Mouse (Mus musculus) hindbrain, embryonic 10.5 days (tissue): Measurements from ENCODE around the gene Mapkap1. TPM values are rescaled to one million over a fixed set of nuclear protein-coding genes. Genes with fewer than 3 reads are reported as not detected.

Source experiments
- DNase-seq: peaks from one replicate; pipeline ENCODE4 v3.0.0-alpha.2; 2017; ENCODE audit warnings: low spot score
- H3K27ac ChIP-seq: fragments of 300-500 bp; sonication (generic); 2 replicates; pipeline ENCODE4 v1.5.1; 2016; ENCODE audit warnings: mild to moderate bottlenecking, moderate library complexity
- H3K27me3 ChIP-seq: fragments of 300-500 bp; sonication (generic); 2 replicates; pipeline ENCODE4 v1.6.1; 2016; ENCODE audit warnings: mild to moderate bottlenecking; ENCODE audit not compliant: poor library complexity, insufficient read depth, severe bottlenecking
- H3K36me3 ChIP-seq: fragments of 300-500 bp; sonication (generic); 2 replicates; pipeline ENCODE4 v1.6.1; 2016; ENCODE audit warnings: mild to moderate bottlenecking, moderate library complexity
- H3K4me1 ChIP-seq: fragments of 300-500 bp; sonication (generic); replicated peaks from 2 replicates; pipeline ENCODE4 v1.6.1; 2016; ENCODE audit warnings: mild to moderate bottlenecking
- H3K4me3 ChIP-seq: fragments of 300-500 bp; sonication (generic); 2 replicates; pipeline ENCODE4 v1.5.1; 2016; ENCODE audit warnings: mild to moderate bottlenecking, moderate library complexity
- H3K9me3 ChIP-seq: fragments of 300-500 bp; sonication (generic); 2 replicates; pipeline ENCODE4 v1.6.1; 2016; ENCODE audit warnings: mild to moderate bottlenecking, moderate library complexity
- WGBS: fragments of 180-500 bp; shearing (Covaris S2); methylation state at CpG from one replicate; pipeline ENCODE4 v1.1.7; 2016; 5-methylcytosine and 5-hydroxymethylcytosine counted together
- polyA plus RNA-seq: library from polyadenylated mRNA; unstranded; fragments of >200 nt; fragmentation: Nextera tagmentation; extraction: Ambion mirVana; gene quantifications from 2 replicates; pipeline ENCODE4 v1.2.1, GENCODE M21; 2016

Gene Mapkap1
- polyA plus RNA-seq, 1 experiment from 2014 or later, result 105 TPM

- Histone ChIP-seq H3K9me3 (no peaks in the 10 kb centered on the region), H3K4me1 (peaks cover 47% of the 10 kb centered on the region), H3K27me3 (peaks cover 19% of the 10 kb centered on the region), H3K36me3 (no peaks in the 10 kb centered on the region), H3K4me3 (no peak overlapping the region), H3K27ac (no peak overlapping the region)
- no peak for DNase-seq
- 89% methylated on average over 5 of the region's 5 CpGs for WGBS
Observed at GRCm38 (mm10) chr2:34569131-34569530, 162.6 kb downstream of the Mapkap1 start.

GRCm38 (mm10) chr2:34570378-34570777 is 163.8 kb downstream of the Mapkap1 start:
- Histone ChIP-seq H3K4me1 (peaks cover 52% of the 10 kb centered on the region), H3K27ac (peak overlapping the region; percentile 70), H3K27me3 (peaks cover 19% of the 10 kb centered on the region), H3K4me3 (no peak overlapping the region), H3K36me3 (no peaks in the 10 kb centered on the region), H3K9me3 (no peaks in the 10 kb centered on the region)
- DNase-seq, result peak; percentile 12
- 5% methylated on average over 6 of the region's 6 CpGs for WGBS

GRCm38 (mm10) chr2:34571096-34571495 is 164.5 kb downstream of the Mapkap1 start:
- 11% methylated on average over 1 of the region's 1 CpGs for WGBS
- Histone ChIP-seq H3K36me3 (no peaks in the 10 kb centered on the region), H3K27me3 (peaks cover 19% of the 10 kb centered on the region), H3K9me3 (no peaks in the 10 kb centered on the region), H3K4me3 (no peak overlapping the region), H3K4me1 (peaks cover 52% of the 10 kb centered on the region), H3K27ac (peak overlapping the region; percentile 70; the same call in 1 of the 2 replicates)
- peak; percentile 19 for DNase-seq

- Histone ChIP-seq H3K4me3 (no peak overlapping the region), H3K27me3 (peaks cover 19% of the 10 kb centered on the region), H3K4me1 (peaks cover 64% of the 10 kb centered on the region), H3K27ac (no peak overlapping the region; the same call in 1 of the 2 replicates), H3K9me3 (no peaks in the 10 kb centered on the region), H3K36me3 (no peaks in the 10 kb centered on the region)
- 67% methylated on average over 4 of the region's 4 CpGs for WGBS
- DNase-seq, result no peak
Observed at GRCm38 (mm10) chr2:34573073-34573472, 166.5 kb downstream of the Mapkap1 start.

GRCm38 (mm10) chr2:34588546-34588945 is 182.0 kb downstream of the Mapkap1 start:
- H3K4me3 ChIP-seq, result no peak overlapping the region
- no peak overlapping the region for H3K27ac ChIP-seq
- DNase-seq, result no peak
- H3K27me3 ChIP-seq, result no peaks in the 10 kb centered on the region
- 86% methylated on average over 8 of the region's 8 CpGs for WGBS
- H3K9me3 ChIP-seq, result no peaks in the 10 kb centered on the region
- 0 out of 2 replicates have a peak, but pooled peaks cover 3% of the 10 kb centered on the region for H3K4me1 ChIP-seq
- peaks cover 32% of the 10 kb centered on the region for H3K36me3 ChIP-seq

- H3K27ac ChIP-seq, result no peak overlapping the region
- whole genome bisulfite sequencing, result 89% methylated on average over 16 of the region's 16 CpGs
Observed at GRCm38 (mm10) chr2:34591721-34592360, 185.3 kb downstream of the Mapkap1 start.

GRCm38 (mm10) chr2:34592361-34592960 is 185.9 kb downstream of the Mapkap1 start:
- Histone ChIP-seq H3K4me3 (no peak overlapping the region), H3K27me3 (no peaks in the 10 kb centered on the region), H3K27ac (no peak overlapping the region), H3K36me3 (no peaks in the 10 kb centered on the region), H3K4me1 (no peaks in the 10 kb centered on the region), H3K9me3 (no peaks in the 10 kb centered on the region)
- no peak for DNase-seq
- 84% methylated on average over 8 of the region's 8 CpGs for WGBS

More at GRCm38 (mm10) chr2:34591721-34592360, 185.3 kb downstream of the Mapkap1 start:
- Histone ChIP-seq H3K27me3 (no peaks in the 10 kb centered on the region), H3K4me3 (no peak overlapping the region), H3K4me1 (no peaks in the 10 kb centered on the region), H3K9me3 (no peaks in the 10 kb centered on the region), H3K36me3 (no peaks in the 10 kb centered on the region)
- DNase-seq, result no peak

- WGBS, result 87% methylated on average over 5 of the region's 5 CpGs
- DNase-seq, result no peak
- Histone ChIP-seq H3K27ac (no peak overlapping the region), H3K4me1 (no peaks in the 10 kb centered on the region), H3K36me3 (peaks cover 9% of the 10 kb centered on the region), H3K9me3 (no peaks in the 10 kb centered on the region), H3K4me3 (no peak overlapping the region), H3K27me3 (peaks cover 5% of the 10 kb centered on the region)
Observed at GRCm38 (mm10) chr2:34594001-34594400, 187.4 kb downstream of the Mapkap1 start.

GRCm38 (mm10) chr2:34599606-34600255 is 193.2 kb downstream of the Mapkap1 start:
- Histone ChIP-seq H3K27me3 (peaks cover 7% of the 10 kb centered on the region), H3K4me3 (no peak overlapping the region), H3K27ac (0 out of 2 replicates have a peak overlapping the region, but pooled peaks have one; percentile 36), H3K36me3 (peaks cover 17% of the 10 kb centered on the region), H3K9me3 (no peaks in the 10 kb centered on the region), H3K4me1 (peaks cover 54% of the 10 kb centered on the region)
- 72% methylated on average over 5 of the region's 5 CpGs for WGBS
- no peak for DNase-seq

GRCm38 (mm10) chr2:34600734-34601133 is 194.2 kb downstream of the Mapkap1 start:
- DNase-seq, result no peak
- 24% methylated on average over 7 of the region's 7 CpGs for WGBS
- H3K4me1 ChIP-seq, result peaks cover 62% of the 10 kb centered on the region
- H3K27ac ChIP-seq, result peak overlapping the region; percentile 59
- H3K36me3 ChIP-seq, result peaks cover 17% of the 10 kb centered on the region
- no peaks in the 10 kb centered on the region for H3K9me3 ChIP-seq
- H3K27me3 ChIP-seq, result peaks cover 11% of the 10 kb centered on the region
- no peak overlapping the region for H3K4me3 ChIP-seq

GRCm38 (mm10) chr2:34602111-34602541 is 195.6 kb downstream of the Mapkap1 start:
- H3K4me3 ChIP-seq, result no peak overlapping the region
- peak; percentile 32 for DNase-seq
- peaks cover 62% of the 10 kb centered on the region for H3K4me1 ChIP-seq
- H3K27ac ChIP-seq, result no peak overlapping the region
- H3K9me3 ChIP-seq, result no peaks in the 10 kb centered on the region
- H3K36me3 ChIP-seq, result peaks cover 29% of the 10 kb centered on the region
- H3K27me3 ChIP-seq, result peaks cover 11% of the 10 kb centered on the region
- 19% methylated on average over 8 of the region's 8 CpGs for WGBS

GRCm38 (mm10) chr2:34602896-34603295 is 196.3 kb downstream of the Mapkap1 start:
- peaks cover 62% of the 10 kb centered on the region for H3K4me1 ChIP-seq
- 64% methylated on average over 3 of the region's 3 CpGs for WGBS
- peak overlapping the region; percentile 74 for H3K27ac ChIP-seq
- peaks cover 29% of the 10 kb centered on the region for H3K36me3 ChIP-seq
- H3K4me3 ChIP-seq, result no peak overlapping the region
- no peaks in the 10 kb centered on the region for H3K9me3 ChIP-seq
- H3K27me3 ChIP-seq, result peaks cover 11% of the 10 kb centered on the region
- DNase-seq, result no peak

- H3K4me1 ChIP-seq, result peaks cover 62% of the 10 kb centered on the region
- H3K4me3 ChIP-seq, result no peak overlapping the region
- H3K9me3 ChIP-seq, result no peaks in the 10 kb centered on the region
- WGBS, result 50% methylated on average over 14 of the region's 14 CpGs
- peak overlapping the region; percentile 74 for H3K27ac ChIP-seq
- peak; percentile 31 for DNase-seq
- H3K36me3 ChIP-seq, result peaks cover 22% of the 10 kb centered on the region
- peaks cover 8% of the 10 kb centered on the region for H3K27me3 ChIP-seq
Observed at GRCm38 (mm10) chr2:34603653-34604214, 197.2 kb downstream of the Mapkap1 start.
